ENCODE assay signal across 20 mouse cellular contexts in the genomic region with DNA sequence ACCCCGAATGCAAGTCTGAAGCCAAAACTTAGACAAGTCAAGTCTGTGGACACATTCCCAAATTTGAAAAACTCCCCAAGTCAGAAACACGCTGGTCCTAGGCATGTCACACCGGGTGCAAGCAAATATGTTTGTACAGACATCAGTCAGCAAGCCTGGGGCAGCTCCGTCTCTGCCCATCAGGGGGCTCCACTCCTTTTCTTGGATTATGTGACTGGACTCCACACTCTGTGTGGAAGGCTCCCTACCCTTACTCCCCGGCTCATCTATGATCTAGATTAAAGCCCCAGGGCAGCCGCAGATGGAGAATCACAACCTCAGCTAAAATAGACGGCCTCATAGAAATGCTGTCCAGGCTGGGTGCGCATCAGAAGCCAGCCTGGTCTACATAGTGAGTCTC. TPM values are rescaled to one million over a fixed set of nuclear protein-coding genes. Genes with fewer than 3 reads are reported as not detected.
DNase-seq lines count a peak whose midpoint lies in the region; ATAC-seq and TF ChIP-seq lines count a peak whose summit lies in the region.
"Had no signal": no experiment of that assay in that cellular context is flagged by ENCODE, and none has a peak within 500 bp of the region (broad histone marks: within the 10 kb centered on the region; RNA-seq: fewer than 3 reads in every experiment).

No protein-coding gene starts in this region.

- H3K27me3 ChIP-seq in heart, postnatal 0 days (ENCODE audit: control insufficient read depth, insufficient read depth, low read length) = peaks cover 5% of the 10 kb centered on the region
- no peaks in the 10 kb centered on the region for H3K27me3 ChIP-seq in liver, postnatal 0 days (ENCODE audit: insufficient read depth, low read length)
- peaks cover 20% of the 10 kb centered on the region for H3K27me3 ChIP-seq in liver, embryonic 12.5 days (replicated peaks)
- no peaks in the 10 kb centered on the region for H3K27me3 ChIP-seq in E14TG2a.4 (ENCODE audit: insufficient read depth, low read length)
- H3K27me3 ChIP-seq in midbrain, embryonic 13.5 days = peaks cover 14% of the 10 kb centered on the region
- H3K27me3 ChIP-seq: embryonic facial prominence, embryonic 12.5 days had no signal

- H3K4me2 ChIP-seq in heart, postnatal 0 days (ENCODE audit: low read depth, low read length) = no peak overlapping the region
- no peak overlapping the region for H3K4me2 ChIP-seq in liver, postnatal 0 days (ENCODE audit: low read depth, low read length)
- no peak overlapping the region for H3K4me2 ChIP-seq in liver, embryonic 12.5 days
- H3K4me2 ChIP-seq in midbrain, embryonic 13.5 days (replicated peaks) = no peak overlapping the region
- H3K4me2 ChIP-seq: embryonic facial prominence, embryonic 12.5 days; heart, embryonic 15.5 days; hindbrain, embryonic 12.5 days; limb, embryonic 13.5 days; neural tube, embryonic 15.5 days had no signal

- no peak for ATAC-seq in heart, postnatal 0 days (ENCODE audit: insufficient read depth, low read depth)
- no peak for ATAC-seq in liver, postnatal 0 days
- ATAC-seq in liver, embryonic 12.5 days = no peak
- ATAC-seq in midbrain, embryonic 13.5 days = no peak

- peaks cover 7% of the 10 kb centered on the region; the same call in 1 of the 2 replicates for H3K4me1 ChIP-seq in heart, postnatal 0 days (ENCODE audit: control insufficient read depth, insufficient read depth)
- H3K4me1 ChIP-seq in liver, postnatal 0 days (ENCODE audit: insufficient read depth) = peaks cover 10% of the 10 kb centered on the region
- peaks cover 16% of the 10 kb centered on the region for H3K4me1 ChIP-seq in liver, embryonic 12.5 days
- peaks cover 84% of the 10 kb centered on the region for H3K4me1 ChIP-seq in E14TG2a.4 (replicated peaks; ENCODE audit: low read depth, low read length)
- H3K4me1 ChIP-seq in midbrain, embryonic 13.5 days (replicated peaks) = peaks cover 16% of the 10 kb centered on the region

- H3K36me3 ChIP-seq in heart, postnatal 0 days (replicated peaks; ENCODE audit: control insufficient read depth, insufficient read depth, low read length) = no peaks in the 10 kb centered on the region
- H3K36me3 ChIP-seq in liver, postnatal 0 days (replicated peaks; ENCODE audit: insufficient read depth, low read length) = no peaks in the 10 kb centered on the region
- no peaks in the 10 kb centered on the region for H3K36me3 ChIP-seq in liver, embryonic 12.5 days
- no peaks in the 10 kb centered on the region for H3K36me3 ChIP-seq in E14TG2a.4 (ENCODE audit: insufficient read depth, low read length)
- H3K36me3 ChIP-seq in midbrain, embryonic 13.5 days = no peaks in the 10 kb centered on the region
- H3K36me3 ChIP-seq: embryonic facial prominence, embryonic 12.5 days; heart, embryonic 15.5 days; hindbrain, embryonic 12.5 days; limb, embryonic 13.5 days; midbrain, embryonic 10.5 days; neural tube, embryonic 15.5 days had no signal

- H3K27ac ChIP-seq in heart, postnatal 0 days (ENCODE audit: low read depth) = no peak overlapping the region
- no peak overlapping the region for H3K27ac ChIP-seq in liver, postnatal 0 days (ENCODE audit: low read depth)
- H3K27ac ChIP-seq in liver, embryonic 12.5 days = no peak overlapping the region
- no peak overlapping the region for H3K27ac ChIP-seq in midbrain, embryonic 13.5 days
- H3K27ac ChIP-seq: embryonic facial prominence, embryonic 12.5 days; heart, embryonic 15.5 days; hindbrain, embryonic 12.5 days; limb, embryonic 13.5 days; midbrain, embryonic 10.5 days; neural tube, embryonic 15.5 days had no signal

- H3K4me3 ChIP-seq in heart, postnatal 0 days (ENCODE audit: low read depth, low read length) = no peak overlapping the region
- no peak overlapping the region for H3K4me3 ChIP-seq in liver, postnatal 0 days (ENCODE audit: low read depth, low read length)
- H3K4me3 ChIP-seq in liver, embryonic 12.5 days = no peak overlapping the region
- H3K4me3 ChIP-seq in E14TG2a.4 (replicated peaks; ENCODE audit: low read length) = 0 out of 2 replicates have a peak overlapping the region, but pooled peaks have one; percentile 21
- no peak overlapping the region for H3K4me3 ChIP-seq in midbrain, embryonic 13.5 days (replicated peaks)
- H3K4me3 ChIP-seq: embryonic facial prominence, embryonic 12.5 days; heart, embryonic 15.5 days; hindbrain, embryonic 12.5 days; limb, embryonic 13.5 days; midbrain, embryonic 10.5 days; neural tube, embryonic 15.5 days had no signal

- H3K9me3 ChIP-seq in heart, postnatal 0 days (replicated peaks; ENCODE audit: control insufficient read depth, low read length) = no peaks in the 10 kb centered on the region
- no peaks in the 10 kb centered on the region for H3K9me3 ChIP-seq in liver, postnatal 0 days (ENCODE audit: low read length)
- no peaks in the 10 kb centered on the region for H3K9me3 ChIP-seq in liver, embryonic 12.5 days (replicated peaks)
- H3K9me3 ChIP-seq in E14TG2a.4 (ENCODE audit: low read length) = no peaks in the 10 kb centered on the region
- H3K9me3 ChIP-seq in midbrain, embryonic 13.5 days = no peaks in the 10 kb centered on the region
- H3K9me3 ChIP-seq: embryonic facial prominence, embryonic 12.5 days; heart, embryonic 15.5 days; hindbrain, embryonic 12.5 days; limb, embryonic 13.5 days; midbrain, embryonic 10.5 days; neural tube, embryonic 15.5 days had no signal

- no peak for TF ChIP-seq EP300 in heart, postnatal 0 days (IDR thresholded peaks at IDR 0.05; ENCODE audit: low read depth)
- no peak for TF ChIP-seq EP300 in liver, postnatal 0 days (IDR thresholded peaks at IDR 0.05; ENCODE audit: low read depth)

- no peak for TF ChIP-seq POLR2A in brain, embryonic 14.5 days (IDR thresholded peaks at IDR 0.05; ENCODE audit: borderline replicate concordance, extremely low read depth, insufficient read depth, insufficient read length, poor library complexity, severe bottlenecking)

- 56% methylated on average over 8 of the region's 8 CpGs for WGBS in heart, postnatal 0 days
- WGBS in liver, postnatal 0 days (ENCODE audit: insufficient replicate concordance) = 69% methylated on average over 8 of the region's 8 CpGs
- WGBS in liver, embryonic 12.5 days (ENCODE audit: insufficient replicate concordance) = 58% methylated on average over 8 of the region's 8 CpGs
- 72% methylated on average over 8 of the region's 8 CpGs for WGBS in midbrain, embryonic 13.5 days

- no peak for DNase-seq in heart, postnatal 0 days (ENCODE audit: low spot score)
- DNase-seq in heart, adult 8-10 months (ENCODE audit: low spot score) = no peak
- no peak for DNase-seq in liver, postnatal 0 days
- no peak for DNase-seq in brain, embryonic 14.5 days (ENCODE audit: low read depth)
- DNase-seq in adrenal gland, postnatal 4 days (ENCODE audit: low spot score in 2 of 2) = no peak
- DNase-seq: cerebellum, adult 18-20 months; gastrocnemius, postnatal 36 days; kidney, adult 11 months; kidney, postnatal 4 days; layer of hippocampus, postnatal 36 days; retina, postnatal 1 day had no signal

- no peak overlapping the region for H3K9ac ChIP-seq in heart, postnatal 0 days (replicated peaks; ENCODE audit: low read depth, low read length)
- H3K9ac ChIP-seq in liver, postnatal 0 days (replicated peaks) = no peak overlapping the region
- H3K9ac ChIP-seq in liver, embryonic 12.5 days = no peak overlapping the region
- no peak overlapping the region for H3K9ac ChIP-seq in midbrain, embryonic 13.5 days (replicated peaks)
- H3K9ac ChIP-seq: embryonic facial prominence, embryonic 12.5 days; heart, embryonic 15.5 days; hindbrain, embryonic 12.5 days; limb, embryonic 13.5 days; neural tube, embryonic 15.5 days had no signal

- peak; percentile 3; the same call in 1 of the 2 replicates for TF ChIP-seq CTCF in heart, postnatal 0 days (IDR thresholded peaks at IDR 0.05; ENCODE audit: low read depth)
- peak; percentile 20 for TF ChIP-seq CTCF in liver, postnatal 0 days (IDR thresholded peaks at IDR 0.05; ENCODE audit: low read depth)
- peak; percentile 63 for TF ChIP-seq CTCF in E14TG2a.4 (conservative IDR thresholded peaks at IDR 0.05; ENCODE audit: low read length)
- TF ChIP-seq CTCF in brain, embryonic 14.5 days (IDR thresholded peaks at IDR 0.05; ENCODE audit: borderline replicate concordance, extremely low read depth, insufficient read depth, insufficient read length) = peak; percentile 11; the same call in 1 of the 2 replicates

RNA-seq across cellular contexts. Expression of gene Gtf3a, which starts 32.2 kb away (rescaled TPM):
- 41.8 and 52.4 TPM in 2 replicates for total RNA-seq in heart, postnatal 0 days (2014; rRNA removed; ENCODE audit: low replicate concordance)
- polyA plus RNA-seq in heart, postnatal 0 days (2015; fragmentation: Nextera tagmentation; extraction: Ambion mirVana) = 57.4 and 57.6 TPM in 2 replicates
- 10 to 100 TPM; 15.8 to 22.6 (median 19.9) TPM for total RNA-seq in heart, adult 8-10 months (2022)
- polyA plus RNA-seq in liver, postnatal 0 days (2015; fragmentation: Nextera tagmentation; extraction: Ambion mirVana) = 31.6 and 33.5 TPM in 2 replicates
- 95.1 and 95.7 TPM in 2 replicates for polyA plus RNA-seq in liver, embryonic 12.5 days (2016; fragmentation: Nextera tagmentation; extraction: Ambion mirVana)
- polyA plus RNA-seq in brain, embryonic 14.5 days (2012; rRNA removed) = 79.6 and 88.5 TPM in 2 replicates
- 10 to 100 TPM; 40.7 to 45.2 TPM for total RNA-seq in adrenal gland, postnatal 4 days (2021)
- polyA plus RNA-seq in midbrain, embryonic 13.5 days (2015; fragmentation: Nextera tagmentation; extraction: Ambion mirVana) = 98.2 and 99.9 TPM in 2 replicates

RNA-seq across cellular contexts. Expression of gene Mtif3, which starts 47.3 kb away (rescaled TPM):
- 4.2 and 4.3 TPM in 2 replicates for total RNA-seq in heart, postnatal 0 days (2014; rRNA removed; ENCODE audit: low replicate concordance)
- polyA plus RNA-seq in heart, postnatal 0 days (2015; fragmentation: Nextera tagmentation; extraction: Ambion mirVana) = 21.2 and 26.6 TPM in 2 replicates
- 10 to 100 TPM; 26.8 to 38.0 (median 31.5) TPM for total RNA-seq in heart, adult 8-10 months (2022)
- 12.5 and 12.7 TPM in 2 replicates for polyA plus RNA-seq in liver, postnatal 0 days (2015; fragmentation: Nextera tagmentation; extraction: Ambion mirVana)
- polyA plus RNA-seq in liver, embryonic 12.5 days (2016; fragmentation: Nextera tagmentation; extraction: Ambion mirVana) = 14.9 and 16.5 TPM in 2 replicates
- polyA plus RNA-seq in brain, embryonic 14.5 days (2012; rRNA removed) = 15.5 and 16.6 TPM in 2 replicates
- total RNA-seq in adrenal gland, postnatal 4 days (2021) = 10 to 100 TPM; 26.2 to 27.9 TPM
- 25.9 and 30.6 TPM in 2 replicates for polyA plus RNA-seq in midbrain, embryonic 13.5 days (2015; fragmentation: Nextera tagmentation; extraction: Ambion mirVana)

Comparison
In these comparisons a context has a peak if more than half of its experiments do, and no peak if none do; other contexts are left out.
1. CTCF ChIP-seq: peak in every context shown above with its lines; median percentile 63 in E14TG2a.4; 20 in liver, postnatal 0 days; 11 in brain, embryonic 14.5 days; 3 in heart, postnatal 0 days.